Mouse (Mus musculus) spleen, postnatal 14 days (tissue): Measurements from ENCODE around the gene Scamp4.

Experiments used
- DNase-seq, 2 experiments: peaks; one replicate each; pipeline ENCODE4 v3.0.0; 2021 to 2022; ENCODE audit warnings: low spot score in 2 of 2

The Scamp4 gene

GRCm38 (mm10) chr10:80602698-80603325, at the start of gene Scamp4, which contains the start of gene Adat3:
Scamp4 (plus strand) TSS chr10:80602872.
Adat3 (plus strand) TSS chr10:80602880.
- DNase-seq = peak; percentile 87 to 90

GRCm38 (mm10) chr10:80553575-80553974, 49.1 kb upstream of the Scamp4 start:
- peak; percentile 48 to 50 for DNase-seq

GRCm38 (mm10) chr10:80553997-80554396, 48.7 kb upstream of the Scamp4 start:
- DNase-seq = no peak

- peak; percentile 69 to 83 for DNase-seq
These were observed 45.2 kb upstream of the Scamp4 start for GRCm38 (mm10) chr10:80557346-80557965.

GRCm38 (mm10) chr10:80559431-80559830, 43.2 kb upstream of the Scamp4 start:
- no peak for DNase-seq

GRCm38 (mm10) chr10:80560621-80561020, 42.1 kb upstream of the Scamp4 start:
- DNase-seq = no peak

- DNase-seq = peak; percentile 90 to 93
These were observed 41.3 kb upstream of the Scamp4 start, which contains the start of gene Rexo1 for GRCm38 (mm10) chr10:80561116-80561944. Rexo1 (minus strand) TSS chr10:80561560.

GRCm38 (mm10) chr10:80566375-80567092, 36.1 kb upstream of the Scamp4 start:
- DNase-seq = peak; percentile 87 to 93

- DNase-seq = no peak
These were observed 33.8 kb upstream of the Scamp4 start for GRCm38 (mm10) chr10:80568876-80569275.

- peak; percentile 76 to 80 for DNase-seq
These were observed 33.0 kb upstream of the Scamp4 start for GRCm38 (mm10) chr10:80569664-80570066.

GRCm38 (mm10) chr10:80570419-80570818, 32.3 kb upstream of the Scamp4 start:
- no peak for DNase-seq

- DNase-seq = peak in 1 of 2 experiments; percentile 32
These were observed 31.5 kb upstream of the Scamp4 start for GRCm38 (mm10) chr10:80570871-80571836.

GRCm38 (mm10) chr10:80572477-80572876, 30.2 kb upstream of the Scamp4 start:
- no peak for DNase-seq

GRCm38 (mm10) chr10:80573944-80574343, 28.7 kb upstream of the Scamp4 start:
- no peak for DNase-seq

- DNase-seq = no peak
These were observed 27.8 kb upstream of the Scamp4 start for GRCm38 (mm10) chr10:80574896-80575295.

- DNase-seq = no peak
These were observed 26.7 kb upstream of the Scamp4 start for GRCm38 (mm10) chr10:80575925-80576324.

- peak; percentile 55 to 69 for DNase-seq
These were observed 26.1 kb upstream of the Scamp4 start for GRCm38 (mm10) chr10:80576351-80577194.

GRCm38 (mm10) chr10:80577195-80578130, 25.2 kb upstream of the Scamp4 start, which contains the start of gene Klf16:
Klf16 (minus strand) TSS chr10:80577321.
- peak; percentile 99 for DNase-seq
